Mouse (Mus musculus) spleen, adult 2 months (tissue): ENCODE results near the gene Hk1. TPM values are rescaled to one million over a fixed set of nuclear protein-coding genes. Genes with fewer than 3 reads are reported as not detected.

Experiments used
- DNase-seq, 2 experiments: peaks; one replicate each; pipeline versions ENCODE4 v3.0.0 to v3.0.0-alpha.2; 2012 to 2021; ENCODE audit warnings: low spot score in 2 of 2, low read depth in 1 of 2
- H3K27ac ChIP-seq: fragments of 200-500 bp; 2 replicates; pipeline ENCODE4 v1.5.1; 2012; ENCODE audit warnings: low read length, inconsistent platforms; ENCODE audit not compliant: insufficient read depth
- H3K27me3 ChIP-seq: fragments of 200-500 bp; 2 replicates; pipeline ENCODE4 v1.6.1; 2012; ENCODE audit warnings: mild to moderate bottlenecking, moderate library complexity, low read length, inconsistent platforms; ENCODE audit not compliant: control insufficient read depth, insufficient read depth
- H3K36me3 ChIP-seq: fragments of 200-500 bp; 2 replicates; pipeline ENCODE4 v1.6.1; 2012; ENCODE audit warnings: mild to moderate bottlenecking, low read length, inconsistent platforms; ENCODE audit not compliant: control insufficient read depth, insufficient read depth
- H3K4me1 ChIP-seq: fragments of 200-500 bp; 2 replicates; pipeline ENCODE4 v1.6.1; 2011; ENCODE audit warnings: inconsistent platforms; ENCODE audit not compliant: control insufficient read depth, insufficient read depth, insufficient read length
- H3K4me3 ChIP-seq: fragments of 200-500 bp; 2 replicates; pipeline ENCODE4 v1.5.1; 2011; ENCODE audit warnings: mild to moderate bottlenecking, inconsistent platforms; ENCODE audit not compliant: insufficient read depth, insufficient read length; ENCODE audit errors: extremely low read depth
- CTCF ChIP-seq: fragments of 200-500 bp; IDR thresholded peaks from 2 replicates; pipeline ENCODE4 v1.5.1; 2011; ENCODE audit warnings: mild to moderate bottlenecking, inconsistent platforms; ENCODE audit not compliant: insufficient read depth, insufficient read length, insufficient replicate concordance; ENCODE audit errors: extremely low read depth
- POLR2A ChIP-seq: fragments of 200-500 bp; IDR thresholded peaks from 2 replicates; pipeline ENCODE4 v1.6.1; 2011; ENCODE audit warnings: low read depth, low read length, inconsistent platforms
- WGBS: fragments of 180-500 bp; shearing (Covaris S2); methylation state at CpG from one replicate; pipeline ENCODE4 v1.1.7; 2018; 5-methylcytosine and 5-hydroxymethylcytosine counted together
- polyA plus RNA-seq: library from polyadenylated mRNA; depleted of rRNA; stranded (reverse); fragments of >200 nt; gene quantifications from 2 replicates; pipeline ENCODE4 v1.2.3, GENCODE M21; 2012

The Hk1 gene
- polyA plus RNA-seq, 1 experiment = 31.0 TPM

GRCm38 (mm10) chr10:62319154-62319553, 60.6 kb downstream of the Hk1 start:
- H3K4me1 ChIP-seq = no peaks in the 10 kb centered on the region; the same call in 1 of the 2 replicates
- 82% methylated on average over 7 of the region's 7 CpGs for WGBS
- DNase-seq = no peak

GRCm38 (mm10) chr10:62316467-62316866, 63.2 kb downstream of the Hk1 start:
- Histone ChIP-seq H3K36me3 (peaks cover 8% of the 10 kb centered on the region), H3K4me3 (no peak overlapping the region), H3K27ac (no peak overlapping the region), H3K4me1 (peaks cover 5% of the 10 kb centered on the region; the same call in 1 of the 2 replicates), H3K27me3 (no peaks in the 10 kb centered on the region)
- TF ChIP-seq CTCF = no peak
- TF ChIP-seq POLR2A = no peak
- WGBS = 78% methylated on average over 8 of the region's 8 CpGs
- no peak for DNase-seq

More at GRCm38 (mm10) chr10:62319154-62319553, 60.6 kb downstream of the Hk1 start:
- no peak overlapping the region for H3K27ac ChIP-seq
- no peaks in the 10 kb centered on the region for H3K27me3 ChIP-seq
- no peak overlapping the region for H3K4me3 ChIP-seq
- H3K36me3 ChIP-seq = peaks cover 5% of the 10 kb centered on the region; the same call in 1 of the 2 replicates
- TF ChIP-seq CTCF (no peak), POLR2A (no peak)

DNA sequence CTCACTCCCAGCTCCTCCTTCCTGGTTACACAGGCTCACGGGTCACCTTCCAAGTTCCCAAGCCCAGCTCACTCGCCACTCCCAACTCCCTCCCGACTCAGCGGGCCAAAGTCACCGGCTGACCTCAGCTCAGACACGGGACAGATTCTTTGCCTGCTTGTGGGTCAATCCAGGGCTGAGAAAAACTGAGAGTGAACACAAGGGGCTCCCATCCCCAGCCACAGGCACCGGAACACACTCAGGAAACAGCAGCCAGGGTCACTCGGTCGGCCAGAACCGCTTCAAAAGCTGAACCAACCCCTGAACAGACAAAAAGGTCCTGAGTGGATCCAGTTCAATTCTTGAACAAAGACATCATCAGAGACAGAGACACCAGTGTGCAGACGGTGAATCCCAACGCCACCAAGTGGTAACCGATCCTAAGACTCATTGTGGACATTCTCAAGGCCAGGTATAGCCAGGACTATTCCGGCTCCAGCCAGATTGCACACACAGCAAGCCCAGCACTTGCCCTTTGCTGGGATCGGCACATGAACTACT, 65.8 kb downstream of the Hk1 start:
- Histone ChIP-seq H3K27me3 (no peaks in the 10 kb centered on the region), H3K27ac (0 out of 2 replicates have a peak overlapping the region, but pooled peaks have one; percentile 1), H3K36me3 (peaks cover 12% of the 10 kb centered on the region)

DNA sequence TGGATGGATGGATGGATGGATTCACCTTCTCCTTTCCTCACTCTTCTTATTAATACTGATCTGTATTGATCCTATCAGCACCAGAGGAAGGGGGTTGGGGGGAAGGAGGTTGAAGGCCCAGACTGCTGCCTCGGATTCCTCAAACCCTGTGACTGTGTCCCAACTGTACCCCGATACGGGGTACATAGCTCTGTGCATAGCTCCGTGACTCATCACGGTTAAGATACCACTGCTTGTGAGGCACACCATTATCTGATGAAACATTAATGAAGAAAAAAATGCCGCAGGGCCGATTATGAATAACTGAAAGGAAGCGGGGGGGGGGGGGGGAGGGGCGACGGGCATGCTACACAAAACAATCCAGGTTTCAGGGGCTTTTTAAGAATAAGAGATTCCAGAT, 66.6 kb downstream of the Hk1 start:
- H3K4me3 ChIP-seq = no peak overlapping the region
- no peaks in the 10 kb centered on the region for H3K27me3 ChIP-seq
- DNase-seq = no peak
- H3K27ac ChIP-seq = no peak overlapping the region
- TF ChIP-seq CTCF (no peak), POLR2A (no peak)
- peaks cover 6% of the 10 kb centered on the region; the same call in 1 of the 2 replicates for H3K4me1 ChIP-seq
- WGBS = 56% methylated on average over 10 of the region's 10 CpGs
- H3K36me3 ChIP-seq = peaks cover 12% of the 10 kb centered on the region

More for the DNA sequence above, 65.8 kb downstream of the Hk1 start:
- Histone ChIP-seq H3K4me3 (no peak overlapping the region), H3K4me1 (peaks cover 6% of the 10 kb centered on the region; the same call in 1 of the 2 replicates)
- WGBS = 69% methylated on average over 15 of the region's 15 CpGs
- no peak for DNase-seq
- TF ChIP-seq POLR2A = no peak
- no peak for TF ChIP-seq CTCF

GRCm38 (mm10) chr10:62311464-62311863, 68.2 kb downstream of the Hk1 start:
- Histone ChIP-seq H3K36me3 (peaks cover 12% of the 10 kb centered on the region), H3K27me3 (no peaks in the 10 kb centered on the region), H3K4me3 (no peak overlapping the region), H3K27ac (no peak overlapping the region), H3K4me1 (peaks cover 6% of the 10 kb centered on the region; the same call in 1 of the 2 replicates)
- WGBS = 16% methylated on average over 6 of the region's 6 CpGs
- TF ChIP-seq CTCF (no peak), POLR2A (no peak)
- DNase-seq = peak in 1 of 2 experiments; percentile 17

GRCm38 (mm10) chr10:62310259-62311039, 69.3 kb downstream of the Hk1 start:
- peaks cover 10% of the 10 kb centered on the region for H3K36me3 ChIP-seq
- TF ChIP-seq POLR2A (no peak), CTCF (no peak)
- H3K4me3 ChIP-seq = no peak overlapping the region
- no peak overlapping the region for H3K27ac ChIP-seq
- H3K4me1 ChIP-seq = peaks cover 6% of the 10 kb centered on the region; the same call in 1 of the 2 replicates
- no peak for DNase-seq
- WGBS = 76% methylated on average over 10 of the region's 10 CpGs
- H3K27me3 ChIP-seq = no peaks in the 10 kb centered on the region
